Mouse (Mus musculus): ENCODE data around the gene Nucks1.

Nucks1 gene

GRCm38 (mm10) chr1:131922100-131922499 is 11.8 kb downstream of the Nucks1 start:
- no peak for DNase-seq

DNA sequence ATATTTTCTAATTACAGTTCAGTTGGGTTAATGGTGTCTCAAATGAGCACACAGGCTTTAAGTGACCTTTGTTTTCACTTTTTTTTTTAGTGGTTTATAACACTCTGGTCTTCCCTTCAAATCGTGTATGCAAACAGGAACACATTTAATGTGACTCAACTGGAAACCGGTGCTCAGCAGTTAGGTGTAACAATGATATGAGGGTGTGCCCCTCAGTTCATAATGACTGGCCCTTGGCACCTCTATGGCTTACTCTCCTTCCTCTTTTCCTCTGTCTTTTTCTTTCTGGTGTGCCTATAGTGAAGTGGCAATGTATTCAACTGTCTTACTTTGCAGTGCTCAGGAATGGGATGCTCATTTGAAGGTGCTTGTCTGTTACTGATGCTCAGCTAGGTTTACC is 23.1 kb downstream of the Nucks1 start:
- no peak for DNase-seq

- DNase-seq = peak; percentile 76 to 86
Measured at GRCm38 (mm10) chr1:131937659-131938305, 27.4 kb downstream of the Nucks1 start.

DNA sequence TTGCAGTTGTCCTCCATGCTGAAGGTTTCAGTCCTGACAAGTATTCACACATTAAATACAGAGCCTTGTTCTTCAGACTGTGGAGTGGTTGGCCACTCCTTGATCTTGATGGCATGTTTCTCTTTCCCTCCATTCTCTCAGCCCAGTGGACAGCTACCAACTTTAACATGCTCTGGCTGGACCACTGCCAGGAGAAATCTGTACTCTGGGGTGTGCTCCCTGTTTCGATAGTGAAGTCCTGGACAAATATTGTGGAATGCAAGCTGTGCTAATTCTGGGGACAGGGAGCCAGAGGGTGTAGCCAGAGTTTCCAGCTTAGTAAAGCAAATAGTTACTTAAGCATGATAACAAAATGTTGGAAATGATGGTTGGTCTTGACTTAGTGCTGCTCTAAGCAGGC is 28.5 kb downstream of the Nucks1 start:
- peak in 1 of 2 experiments; percentile 21 for DNase-seq

GRCm38 (mm10) chr1:131940711-131941244 is 30.4 kb downstream of the Nucks1 start:
- DNase-seq = no peak

DNA sequence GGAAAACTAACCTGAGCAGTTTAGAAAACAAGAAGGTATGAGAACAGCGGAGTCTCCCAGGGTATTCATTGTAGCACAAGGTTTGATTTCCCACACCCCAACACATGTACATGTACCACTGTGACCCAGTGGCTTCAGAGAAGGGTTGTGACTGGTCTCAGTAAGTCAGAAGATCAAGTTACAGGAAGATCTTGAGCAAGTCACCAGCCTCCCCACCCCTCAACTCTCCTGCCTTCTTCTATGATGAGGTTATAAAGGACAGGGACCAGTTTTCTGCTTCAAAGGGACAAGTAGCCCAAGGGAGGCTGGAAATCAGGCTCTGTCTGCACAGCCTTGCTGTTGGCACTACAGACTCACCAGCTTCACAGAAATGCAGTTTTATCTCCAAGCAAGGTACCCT is 31.2 kb downstream of the Nucks1 start:
- DNase-seq = no peak

DNA sequence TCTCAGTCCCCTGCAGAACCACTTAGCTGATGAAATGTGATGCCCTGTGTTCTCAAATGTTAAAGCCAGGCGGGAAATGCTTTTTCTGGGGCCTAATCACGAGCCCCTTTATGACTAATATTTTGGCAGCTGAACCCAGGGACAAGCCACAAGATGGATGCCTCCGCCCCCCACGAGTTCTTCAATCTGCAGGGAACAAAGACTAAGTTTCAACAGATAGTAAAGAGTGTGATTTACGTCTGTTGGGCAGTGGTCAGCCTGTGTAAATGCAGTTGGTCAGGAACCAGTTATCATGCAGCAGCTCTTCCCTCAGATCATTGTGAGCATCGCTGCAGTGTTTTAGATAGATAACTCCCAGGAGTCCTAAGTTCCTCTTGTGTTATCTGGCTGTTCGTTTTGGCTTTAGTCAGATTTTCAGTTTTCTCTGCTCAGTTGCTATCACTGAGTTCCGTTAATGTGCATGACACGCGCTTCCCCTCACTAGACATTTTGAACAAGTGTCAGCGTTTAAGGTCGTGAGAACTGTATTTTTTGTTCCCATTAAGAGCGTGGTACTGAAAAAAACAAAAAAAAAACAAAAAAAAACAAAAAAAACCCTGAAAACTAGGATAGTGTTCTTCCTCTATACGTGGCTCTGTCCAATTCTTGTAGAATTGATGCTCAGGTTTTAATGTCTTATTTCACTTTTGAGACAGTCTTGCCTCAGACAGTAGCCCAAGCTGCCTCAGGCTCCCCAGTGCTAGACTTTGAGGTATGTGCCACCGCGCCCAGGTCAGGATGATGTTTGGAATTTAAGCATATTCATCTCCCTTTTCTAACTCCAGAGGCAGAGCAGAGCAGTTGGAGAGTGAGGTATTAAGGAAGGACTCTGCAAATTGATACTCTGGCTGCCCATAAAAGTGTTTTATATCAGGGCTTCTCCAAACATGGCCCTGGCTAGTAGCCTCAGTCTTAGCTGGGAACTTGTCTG is 32.6 kb downstream of the Nucks1 start:
- peak in 1 of 2 experiments; percentile 23 for DNase-seq

DNA sequence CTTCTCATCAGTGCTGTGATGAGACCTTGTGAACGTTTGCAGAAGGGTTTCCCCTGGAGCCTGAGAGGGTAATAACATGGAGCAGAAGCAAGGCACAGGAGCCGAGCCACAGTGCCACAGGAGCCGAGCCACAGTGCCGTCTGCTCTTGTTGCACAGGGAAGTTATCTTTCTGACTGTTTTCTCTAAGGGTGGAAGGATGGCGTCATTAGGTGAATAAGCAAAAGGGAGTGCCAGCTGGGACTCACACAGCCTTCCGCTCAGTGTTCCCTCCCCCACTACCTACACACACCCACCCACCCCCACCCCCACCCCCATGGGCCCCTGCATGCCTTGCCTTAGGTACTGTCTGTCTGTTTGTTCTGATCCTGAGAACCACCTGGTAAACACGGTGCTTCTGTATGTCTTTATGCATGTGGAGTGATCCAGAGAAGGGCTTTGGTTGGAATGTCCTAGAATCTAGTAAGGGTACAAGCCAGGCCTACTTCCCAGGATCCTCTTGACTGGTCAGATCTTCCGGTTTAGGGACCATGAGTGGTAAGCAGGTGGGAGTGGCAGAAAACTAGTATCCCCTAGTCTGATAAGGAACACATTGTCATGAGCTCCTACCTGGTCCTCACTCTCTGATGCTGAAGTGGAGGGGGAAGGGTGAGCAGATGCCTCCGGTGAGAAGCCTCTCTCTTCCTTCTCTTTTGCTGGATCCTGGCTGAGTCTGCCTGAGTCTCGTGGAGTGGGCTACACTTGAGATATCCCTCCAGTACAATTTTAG is 35.5 kb downstream of the Nucks1 start:
- DNase-seq = no peak

DNA sequence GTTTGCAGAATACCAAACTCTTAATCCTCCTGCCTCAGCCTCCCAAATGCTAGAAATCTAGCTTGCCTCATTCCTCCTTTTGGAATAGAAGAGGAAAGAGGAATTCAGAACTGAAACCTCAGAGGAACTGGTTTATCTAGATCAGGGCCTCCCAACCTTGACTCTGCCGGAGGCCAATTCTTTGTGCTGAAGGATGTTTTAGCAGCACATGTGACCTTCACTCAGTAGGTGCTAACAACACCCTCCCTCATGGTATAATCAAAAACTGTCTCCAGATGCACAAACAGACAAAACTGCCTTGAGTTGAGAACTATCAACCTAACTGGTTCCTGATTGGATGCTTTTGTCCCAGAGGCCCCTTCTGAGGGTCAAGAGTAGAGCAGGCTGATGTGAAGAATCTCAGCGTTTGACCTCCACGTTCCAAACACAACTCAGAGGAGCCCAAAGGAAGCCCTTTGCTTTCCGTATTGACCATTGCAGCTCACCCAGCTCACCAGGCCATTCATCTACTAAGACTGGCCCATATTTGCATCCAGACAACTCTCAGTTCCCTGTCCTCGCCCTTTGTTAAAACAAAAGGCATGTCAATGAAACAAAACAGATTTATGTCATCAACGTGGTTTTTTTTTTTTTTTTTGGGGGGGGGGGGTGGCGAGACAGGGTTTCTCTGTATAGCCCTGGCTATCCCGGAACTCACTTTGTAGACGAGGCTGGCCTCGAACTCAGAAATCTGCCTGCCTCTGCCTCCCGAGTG is 36.3 kb downstream of the Nucks1 start:
- no peak for DNase-seq

DNA sequence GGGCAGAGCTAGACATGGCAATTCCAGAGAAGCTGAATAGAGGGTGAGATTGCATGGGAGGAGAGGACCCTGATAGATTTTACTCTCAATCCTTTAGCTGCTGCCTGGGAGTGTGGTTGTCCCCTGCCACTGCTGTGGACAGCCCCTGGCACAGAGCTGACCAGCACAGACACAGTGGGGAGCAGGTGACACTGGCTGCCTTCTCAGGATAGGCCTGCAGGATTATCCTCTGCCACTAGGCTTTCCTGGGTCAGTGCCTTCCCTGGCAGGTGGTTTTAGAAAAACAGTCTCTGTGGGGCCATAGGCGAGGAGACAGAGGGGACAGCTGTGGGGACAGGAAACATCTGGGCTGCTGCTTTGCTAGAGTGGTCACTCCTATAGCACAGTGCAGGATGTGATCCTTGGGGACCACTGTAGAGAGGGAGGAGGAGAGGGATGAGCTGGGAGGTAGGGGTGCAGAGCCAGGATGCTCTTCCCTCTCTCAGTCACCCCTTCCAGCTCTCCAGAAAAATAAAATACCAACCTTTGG is 37.7 kb downstream of the Nucks1 start:
- DNase-seq = no peak

GRCm38 (mm10) chr1:131954242-131954865 is 44.0 kb downstream of the Nucks1 start:
- DNase-seq = no peak

- peak in 1 of 2 experiments; percentile 19 for DNase-seq
Measured at GRCm38 (mm10) chr1:131955131-131955757, 44.9 kb downstream of the Nucks1 start.

GRCm38 (mm10) chr1:131957416-131957815 is 47.1 kb downstream of the Nucks1 start:
- DNase-seq = peak in 1 of 2 experiments; percentile 11

- DNase-seq = peak; percentile 32 to 55
Measured at GRCm38 (mm10) chr1:131961004-131961403, 50.7 kb downstream of the Nucks1 start.

DNA sequence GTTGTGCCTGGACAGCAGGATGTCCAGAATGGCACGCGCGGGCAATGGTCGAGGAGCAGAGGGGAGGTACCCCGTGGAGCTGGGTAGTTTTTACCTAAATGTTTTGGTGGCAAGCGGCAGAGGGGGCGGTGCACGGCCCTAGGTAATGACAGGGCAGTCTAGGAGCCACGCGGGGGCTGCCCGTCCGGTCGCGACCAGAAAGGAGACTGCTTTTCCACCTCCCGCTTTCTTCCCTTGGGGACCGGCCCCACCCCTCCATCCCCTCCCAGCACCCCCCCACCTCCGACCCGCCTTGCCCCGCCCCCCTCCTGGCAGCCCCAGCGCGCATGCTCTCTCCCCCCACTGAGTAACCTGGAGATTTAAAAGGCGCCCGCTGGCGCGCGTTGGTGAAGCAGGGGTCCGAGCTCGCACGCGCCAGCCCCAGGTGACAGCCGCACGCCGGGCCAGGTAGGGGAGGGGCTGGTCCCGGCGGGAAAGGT is 52.3 kb downstream of the Nucks1 start, which contains the start of gene Slc45a3:
TSS of gene Slc45a3 (plus strand) at position 362 of the 479 bp plus-strand sequence.
- peak; percentile 82 to 87 for DNase-seq

- DNase-seq = peak; percentile 32 to 57
Measured at GRCm38 (mm10) chr1:131963085-131963951, 53.0 kb downstream of the Nucks1 start.

GRCm38 (mm10) chr1:131964100-131964499 is 53.8 kb downstream of the Nucks1 start:
- peak in 1 of 2 experiments; percentile 60 for DNase-seq

DNA sequence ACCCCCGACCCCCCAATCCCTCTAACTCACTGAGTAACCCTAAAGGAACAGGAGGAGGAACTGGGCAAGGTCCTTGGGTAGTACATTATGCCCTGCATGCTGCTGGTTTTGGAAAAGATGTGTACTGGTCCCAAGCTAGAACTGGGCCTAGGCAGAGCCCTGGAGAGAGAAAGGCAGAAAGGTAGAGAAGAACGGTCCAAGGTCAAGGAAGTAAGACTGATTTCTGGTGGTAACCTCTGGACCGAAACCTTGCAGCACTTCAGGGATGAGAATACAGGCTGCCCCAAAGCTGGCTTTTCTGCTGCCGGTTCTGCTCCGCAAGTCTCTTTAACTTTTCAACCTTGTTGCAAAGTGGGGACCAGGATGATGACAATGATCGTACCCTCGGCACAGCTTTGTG is 54.2 kb downstream of the Nucks1 start:
- DNase-seq = peak in 1 of 2 experiments; percentile 49

DNA sequence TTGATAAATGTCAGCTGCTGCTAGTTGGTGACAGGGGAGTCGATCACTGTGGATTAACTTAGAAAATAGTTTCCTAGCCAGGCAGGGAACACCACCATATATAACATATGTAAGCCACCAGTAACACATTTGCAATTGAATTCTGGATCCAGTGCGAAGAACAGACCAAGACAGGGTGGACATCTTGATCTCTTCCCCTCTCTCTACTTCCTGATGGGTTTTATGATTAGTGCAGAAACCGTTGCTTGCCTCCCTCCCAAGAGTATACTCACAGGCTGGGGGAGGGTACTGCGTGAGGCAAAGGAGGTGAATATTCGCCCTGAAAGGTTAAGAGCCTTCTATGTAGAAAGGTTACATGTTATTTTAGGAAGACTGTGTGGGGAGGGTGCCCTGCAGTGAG is 55.5 kb downstream of the Nucks1 start:
- DNase-seq = no peak
